In genomic region chr5:72205271-72205670, GRCm38 (mm10) we compare ENCODE assay signal across 12 mouse cellular contexts.
"Had no signal": no experiment of that assay in that cellular context is flagged by ENCODE, and none has a peak within 500 bp of the region (broad histone marks: within the 10 kb centered on the region; RNA-seq: fewer than 3 reads in every experiment).

No protein-coding gene starts in this region.

- H3K9me3 ChIP-seq: limb, embryonic 10.5 days; midbrain, embryonic 13.5 days had no signal

- H3K9ac ChIP-seq: liver, embryonic 14.5 days; midbrain, embryonic 13.5 days had no signal

- H3K36me3 ChIP-seq: limb, embryonic 10.5 days; midbrain, embryonic 13.5 days had no signal

- ATAC-seq: midbrain, embryonic 13.5 days had no signal

- H3K4me3 ChIP-seq: left cerebral cortex, adult 2 months; limb, embryonic 10.5 days; midbrain, embryonic 13.5 days had no signal

- DNase-seq: kidney, adult 18-20 months; kidney, postnatal 14 days; lung, adult 2 months; lung, postnatal 36 days; retina, postnatal 1 day; right cerebral cortex, postnatal 4 days; thymus, adult 18-20 months; thymus, postnatal 14 days had no signal

- H3K27ac ChIP-seq: left cerebral cortex, adult 2 months; limb, embryonic 10.5 days; liver, embryonic 14.5 days; midbrain, embryonic 13.5 days had no signal
